Mouse (Mus musculus): ENCODE data around the gene Fut1.

GRCm38 (mm10) chr7:45665303-45666138 lies 48.4 kb downstream of the Fut1 start:
- TF ChIP-seq CTCF (IDR thresholded peaks at IDR 0.05; ENCODE audit: control insufficient read depth, insufficient read depth, low read length) (no peak), POLR2A (IDR thresholded peaks at IDR 0.05; ENCODE audit: borderline replicate concordance, control insufficient read depth, low read depth, low read length) (no peak)

Measured in bone marrow, adult 2 months (tissue).